Mouse (Mus musculus) ES-E14 (cell line): ENCODE measurements around the gene Plod3. TPM values are rescaled to one million over a fixed set of nuclear protein-coding genes. Genes with fewer than 3 reads are reported as not detected.

Experiments
- DNase-seq: peaks from one replicate; pipeline ENCODE4 v3.0.0-alpha.2; 2013; ENCODE audit warnings: low read depth, low spot score
- H3K27ac ChIP-seq: 2 replicates; pipeline ENCODE4 v1.5.1; 2012; ENCODE audit warnings: low read depth, mild to moderate bottlenecking, low read length, moderate library complexity, mixed read lengths; ENCODE audit not compliant: poor library complexity, insufficient read depth, severe bottlenecking
- H3K36me3 ChIP-seq: 2 replicates; pipeline ENCODE4 v1.6.1; 2012; ENCODE audit warnings: mild to moderate bottlenecking, low read length, moderate library complexity, mixed read lengths; ENCODE audit not compliant: control insufficient read depth, poor library complexity, insufficient read depth, severe bottlenecking
- H3K4me1 ChIP-seq, 2 experiments: fragments of 150-350 bp in 1 of 2; sonication (generic) in 1 of 2; 2 replicates each; pipeline ENCODE4 v1.6.1; 2012; ENCODE audit warnings: low read length in 2 of 2, mild to moderate bottlenecking in 1 of 2, mixed read lengths in 1 of 2; ENCODE audit not compliant: control insufficient read depth in 2 of 2, insufficient read depth in 2 of 2, poor library complexity in 1 of 2
- H3K4me3 ChIP-seq, 2 experiments: fragments of 150-350 bp in 1 of 2; sonication (generic) in 1 of 2; 2 replicates each; pipeline ENCODE4 v1.5.1; 2012; ENCODE audit warnings: low read length in 2 of 2, low read depth in 1 of 2, mild to moderate bottlenecking in 1 of 2, mixed read lengths in 1 of 2; ENCODE audit not compliant: insufficient read depth in 1 of 2, poor library complexity in 1 of 2, severe bottlenecking in 1 of 2
- H3K9ac ChIP-seq: 2 replicates; pipeline ENCODE4 v1.6.1; 2012; ENCODE audit warnings: low read depth, mild to moderate bottlenecking, low read length, mixed read lengths; ENCODE audit not compliant: poor library complexity, insufficient read depth, severe bottlenecking
- H3K9me3 ChIP-seq: fragments of 150-350 bp; sonication (generic); 2 replicates; pipeline ENCODE4 v1.6.1; 2012; ENCODE audit warnings: low read depth, mild to moderate bottlenecking, low read length; ENCODE audit not compliant: control insufficient read depth, insufficient read depth
- CHD2 ChIP-seq: IDR thresholded peaks from 2 replicates; pipeline ENCODE4 v1.6.1; 2014; ENCODE audit warnings: mild to moderate bottlenecking, low read depth, low read length, inconsistent platforms
- HCFC1 ChIP-seq: IDR thresholded peaks from 2 replicates; pipeline ENCODE4 v1.6.1; 2012; ENCODE audit warnings: low read length, inconsistent platforms, borderline replicate concordance; ENCODE audit not compliant: insufficient read depth
- MAFK ChIP-seq: IDR thresholded peaks from 2 replicates; pipeline ENCODE4 v1.6.1; 2014; ENCODE audit warnings: mild to moderate bottlenecking, low read depth, low read length, inconsistent platforms; ENCODE audit not compliant: insufficient read depth
- ZC3H11A ChIP-seq: IDR thresholded peaks from 2 replicates; pipeline ENCODE4 v1.6.1; 2012; ENCODE audit warnings: low read depth, mild to moderate bottlenecking, inconsistent platforms, low read length, borderline replicate concordance
- ZNF384 ChIP-seq: IDR thresholded peaks from 2 replicates; pipeline ENCODE4 v1.6.1; 2012; ENCODE audit warnings: low read depth, low read length, inconsistent platforms
- in situ Hi-C, 2 experiments: fragments of 600-800 bp; cut with MboI; formaldehyde crosslinking; loops; one replicate each; pipeline ENCODE4 v1.15.1; 2025; ENCODE audit warnings: low sequenced_read_pairs in 2 of 2, inconsistent platforms in 1 of 2; ENCODE audit not compliant: unreplicated experiment in 2 of 2
- total RNA-seq: library from RNA; depleted of rRNA; stranded (reverse); fragments of 300-350 nt; gene quantifications from 2 replicates; pipeline ENCODE4 v1.2.3, GENCODE M21; 2012; rRNA removed

The Plod3 gene
- total RNA-seq, 1 experiment = 155 TPM

GRCm38 (mm10) chr5:137039453-137039852, 52.6 kb downstream of the Plod3 start:
- DNase-seq = no peak
- Histone ChIP-seq H3K27ac (no peak overlapping the region), H3K9ac (no peak overlapping the region), H3K4me1 (peaks cover 2 to 8% of the 10 kb centered on the region in 2 experiments; a peak in 2 of 4 replicates), H3K9me3 (no peaks in the 10 kb centered on the region), H3K4me3 (no peak overlapping the region), H3K36me3 (peaks cover 11% of the 10 kb centered on the region)
- in situ Hi-C loops = no loop called here
- TF ChIP-seq MAFK = no peak
- no peak for TF ChIP-seq ZNF384
- TF ChIP-seq ZC3H11A = no peak
- no peak for TF ChIP-seq CHD2
- TF ChIP-seq HCFC1 = no peak

GRCm38 (mm10) chr5:137041442-137041841, 54.6 kb downstream of the Plod3 start:
- TF ChIP-seq MAFK = no peak

GRCm38 (mm10) chr5:137043997-137044396, 57.2 kb downstream of the Plod3 start:
- peaks cover 2 to 18% of the 10 kb centered on the region in 2 experiments; a peak in 2 of 4 replicates for H3K4me1 ChIP-seq
- TF ChIP-seq ZC3H11A (no peak), HCFC1 (no peak), MAFK (no peak), CHD2 (no peak), ZNF384 (no peak)
- DNase-seq = no peak
- H3K4me3 ChIP-seq = no peak overlapping the region
- no peak overlapping the region for H3K27ac ChIP-seq
- H3K9me3 ChIP-seq = no peaks in the 10 kb centered on the region
- in situ Hi-C loops = no loop called here
- H3K9ac ChIP-seq = no peak overlapping the region
- H3K36me3 ChIP-seq = peaks cover 4% of the 10 kb centered on the region; the same call in 1 of the 2 replicates

More at GRCm38 (mm10) chr5:137041442-137041841, 54.6 kb downstream of the Plod3 start:
- DNase-seq = no peak
- peaks cover 2 to 12% of the 10 kb centered on the region in 2 experiments; a peak in 2 of 4 replicates for H3K4me1 ChIP-seq
- peaks cover 11% of the 10 kb centered on the region for H3K36me3 ChIP-seq
- no peak overlapping the region for H3K4me3 ChIP-seq
- no peak overlapping the region for H3K9ac ChIP-seq
- H3K27ac ChIP-seq = no peak overlapping the region
- no peaks in the 10 kb centered on the region for H3K9me3 ChIP-seq
- in situ Hi-C loops = no loop called here

GRCm38 (mm10) chr5:137045402-137046323, 58.8 kb downstream of the Plod3 start, which contains the start of gene Ap1s1:
TSS of gene Ap1s1 (minus strand) at chr5:137046135.
- in situ Hi-C loops = no loop called here
- H3K4me1 ChIP-seq = peaks cover 0 to 16% of the 10 kb centered on the region in 2 experiments; a peak in 2 of 4 replicates
- H3K36me3 ChIP-seq = peaks cover 4% of the 10 kb centered on the region; the same call in 1 of the 2 replicates
- peak within 1 kb of the TSS; percentile 72 to 91 for H3K4me3 ChIP-seq
- H3K9me3 ChIP-seq = no peaks in the 10 kb centered on the region
- DNase-seq = peak; percentile 100
- TF ChIP-seq CHD2 = no peak
- no peak for TF ChIP-seq ZC3H11A
- no peak for TF ChIP-seq MAFK
- 0 out of 2 replicates have a peak, but pooled peaks have one; percentile 47 for TF ChIP-seq HCFC1
- TF ChIP-seq ZNF384 = no peak
- peak within 1 kb of the TSS; percentile 93 for H3K9ac ChIP-seq
- H3K27ac ChIP-seq = peak within 1 kb of the TSS; percentile 72

Other genes with a start within 250 kb of the Plod3 start
- 2.9 and 5.8 TPM in 2 replicates for gene Col26a1, start 103.8 kb upstream of the Plod3 start, total RNA-seq
- 15.9 and 18.3 TPM in 2 replicates for gene Ift22, start 78.9 kb upstream of the Plod3 start, total RNA-seq
- 106 and 114 TPM in 2 replicates for gene Fis1, start 33.7 kb upstream of the Plod3 start, total RNA-seq
- 0.94 and 1.4 TPM in 2 replicates for gene Cldn15, start 20.4 kb upstream of the Plod3 start, total RNA-seq
- 41.2 and 46.0 TPM in 2 replicates for gene Znhit1, start 1.0 kb downstream of the Plod3 start, total RNA-seq
- gene Vgf, start 39.4 kb downstream of the Plod3 start, total RNA-seq = 32.2 and 45.6 TPM in 2 replicates
- gene Ap1s1, start 59.1 kb downstream of the Plod3 start, total RNA-seq = 76.4 and 112 TPM in 2 replicates
- 91.8 and 166 TPM in 2 replicates for gene Serpine1, start 85.2 kb downstream of the Plod3 start, total RNA-seq
- 5.3 and 7.2 TPM in 2 replicates for gene Trim56, start 129.2 kb downstream of the Plod3 start, total RNA-seq
- gene Muc3, start 162.3 kb downstream of the Plod3 start, total RNA-seq = 3.1 and 3.4 TPM in 2 replicates
- gene Muc3a, start 225.4 kb downstream of the Plod3 start, total RNA-seq = 0.26 and 0.36 TPM in 2 replicates